Mouse (Mus musculus): Measurements from ENCODE around the gene Ptpa.

Gene Ptpa

DNA sequence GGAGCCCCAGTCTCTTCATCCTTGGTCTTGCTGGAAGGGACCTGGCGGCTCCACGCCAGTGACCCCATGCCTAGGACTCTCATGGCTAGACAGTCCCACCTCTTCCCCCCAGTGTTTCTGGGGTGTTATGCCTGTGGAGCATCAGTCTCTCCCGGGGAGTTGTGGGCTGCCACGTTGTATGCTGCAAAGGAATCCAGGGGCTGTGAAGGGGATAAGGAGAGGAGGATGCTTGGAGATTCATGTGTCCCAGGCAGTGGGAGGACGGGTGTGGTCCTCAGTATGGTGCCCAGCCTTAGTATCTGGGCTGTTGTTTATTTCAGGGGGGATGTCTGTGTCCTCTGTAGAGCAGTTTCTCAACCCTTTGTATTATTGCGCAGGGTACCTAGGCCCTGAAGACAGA, 53.2 kb downstream of the Ptpa start:
- no peak for DNase-seq

- peak; percentile 83 for DNase-seq
Observed at GRCm38 (mm10) chr2:30469796-30470142, 53.9 kb downstream of the Ptpa start.

- peak; percentile 64 for DNase-seq
Observed at GRCm38 (mm10) chr2:30470143-30470946, 54.5 kb downstream of the Ptpa start.

DNA sequence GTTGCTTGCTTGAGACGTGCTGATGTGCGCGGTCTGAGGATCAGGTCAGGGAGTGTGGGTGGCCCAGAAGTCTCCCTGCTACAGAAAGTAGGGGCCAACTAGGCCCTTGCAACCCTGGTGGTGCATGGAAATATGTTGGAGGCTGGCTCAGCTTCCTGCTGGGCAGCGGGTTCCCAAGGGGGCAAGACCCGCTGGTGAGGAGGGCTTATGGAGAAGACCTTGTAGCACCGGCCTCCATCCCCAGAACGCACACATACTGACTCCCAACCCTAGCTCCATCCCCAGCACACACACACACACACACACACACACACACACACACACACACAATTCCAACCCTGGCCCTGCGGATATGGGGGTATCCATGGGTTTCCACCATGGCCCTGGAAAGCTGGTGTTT, 55.2 kb downstream of the Ptpa start:
- no peak for DNase-seq

- DNase-seq = peak; percentile 57
Observed at GRCm38 (mm10) chr2:30471795-30472720, 56.2 kb downstream of the Ptpa start.

- DNase-seq = peak; percentile 44
Observed at GRCm38 (mm10) chr2:30472731-30473351, 57.0 kb downstream of the Ptpa start.

DNA sequence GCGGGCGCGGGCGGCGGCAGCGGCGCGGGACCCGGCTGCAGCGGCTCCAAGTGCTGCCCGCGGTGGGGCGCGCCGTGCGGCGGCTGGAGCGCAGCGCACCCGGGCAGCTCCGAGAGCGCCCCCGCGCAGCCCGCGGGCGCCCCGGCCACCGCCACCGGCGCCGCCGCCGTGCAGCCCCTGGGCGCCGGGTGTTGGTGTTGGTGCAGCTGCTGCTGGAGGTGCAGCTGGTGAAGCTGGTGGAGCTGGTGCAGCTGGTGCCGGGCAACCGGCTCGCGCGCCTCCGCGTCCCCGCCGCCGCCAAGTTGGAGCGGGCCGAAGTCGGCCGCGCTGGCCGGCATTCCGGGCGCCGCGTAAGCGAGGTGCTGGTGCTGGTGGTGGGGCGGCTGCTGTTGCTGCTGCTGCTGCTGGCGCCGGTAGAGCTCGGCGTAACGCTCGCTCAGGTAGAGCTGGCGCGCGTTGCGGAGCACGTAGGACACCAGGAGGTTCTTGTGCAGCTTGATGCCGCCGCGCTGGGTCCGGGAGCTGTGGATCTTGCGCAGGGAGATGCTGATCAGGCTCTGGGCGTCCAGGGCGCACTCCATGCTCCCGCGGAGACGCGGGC, 57.7 kb downstream of the Ptpa start:
- peak; percentile 59 for DNase-seq

- DNase-seq = peak; percentile 92
Observed at GRCm38 (mm10) chr2:30474039-30474438, 58.2 kb downstream of the Ptpa start, which contains the start of gene Ier5l. TSS of gene Ier5l (minus strand) at chr2:30474219.

DNA sequence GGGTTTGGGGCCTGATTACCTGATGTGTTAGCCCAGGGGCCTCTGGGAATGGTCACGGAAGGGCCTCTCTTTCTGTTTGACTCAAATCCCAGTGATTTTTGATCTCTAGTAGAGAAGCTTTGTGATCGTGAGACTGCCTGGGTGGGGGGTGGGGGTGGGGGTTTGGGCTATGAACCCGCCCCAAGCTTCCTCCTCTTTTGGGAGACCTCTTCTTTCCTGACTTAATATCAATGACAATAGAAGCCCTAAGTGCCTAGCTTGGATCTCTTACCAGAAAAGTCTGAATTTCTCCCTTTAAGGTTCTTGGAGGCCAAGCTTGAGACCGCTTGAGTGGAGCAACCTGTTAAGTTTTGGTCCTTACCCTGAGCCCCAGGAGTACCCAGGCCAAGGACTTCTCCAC, 58.9 kb downstream of the Ptpa start:
- DNase-seq = no peak

DNA sequence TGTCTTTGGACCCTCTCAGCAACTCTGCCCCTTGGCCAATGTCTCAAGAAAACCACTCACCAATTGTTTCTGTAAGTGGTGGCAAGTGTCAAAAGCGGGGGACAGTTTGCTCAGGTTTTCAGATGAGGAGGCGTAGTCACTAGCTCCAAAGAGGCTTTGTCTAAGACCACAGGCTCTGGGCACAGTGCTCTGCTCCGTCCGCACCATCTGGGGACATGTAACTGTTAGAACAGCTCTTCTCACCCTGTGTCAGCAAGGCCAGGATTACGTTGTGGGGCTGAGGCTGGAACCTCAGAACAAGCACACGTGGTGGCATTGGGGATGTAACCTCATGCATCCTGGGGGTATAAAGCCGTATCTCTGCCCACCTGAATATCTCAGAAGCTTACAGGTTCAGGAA, 59.6 kb downstream of the Ptpa start:
- DNase-seq = no peak

DNA sequence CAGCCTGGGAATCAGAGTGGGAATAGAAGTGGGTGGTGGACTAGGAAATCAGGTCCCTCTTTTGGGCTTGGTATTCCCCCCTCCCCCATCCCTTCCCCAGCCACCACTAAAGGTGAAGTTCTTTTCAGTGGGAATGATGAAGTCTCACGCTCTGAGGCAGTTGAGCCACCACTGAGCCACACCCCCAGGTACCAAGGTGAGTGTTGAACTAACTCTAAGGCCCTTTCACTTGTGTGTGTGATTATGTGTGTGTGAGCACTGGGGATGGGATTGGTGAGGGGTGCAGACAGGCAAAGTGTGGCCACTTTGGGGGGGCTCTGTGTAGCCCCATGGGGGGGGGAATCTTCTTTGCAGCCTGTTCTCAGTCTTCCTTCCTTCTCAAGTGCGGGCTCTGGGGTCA, 60.4 kb downstream of the Ptpa start:
- DNase-seq = no peak

DNA sequence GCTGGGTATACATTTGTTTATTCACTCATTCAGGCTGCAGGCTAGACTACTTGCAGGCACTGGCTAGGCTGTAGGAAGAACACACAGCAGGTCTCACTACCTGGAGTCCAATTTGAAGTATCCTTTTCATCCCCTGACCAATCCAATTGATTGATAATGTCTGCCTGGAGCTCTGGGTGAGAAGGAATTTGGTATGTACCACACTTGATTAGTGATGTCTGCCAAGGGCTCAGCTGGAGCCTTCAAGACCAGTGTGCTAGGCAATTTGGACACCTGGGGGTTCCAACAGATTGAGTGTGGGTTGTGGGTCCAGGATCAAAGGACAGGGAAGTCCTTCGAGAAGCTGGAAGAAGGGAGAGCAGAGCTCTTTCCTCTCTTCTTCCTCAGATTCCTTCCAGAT, 62.7 kb downstream of the Ptpa start:
- DNase-seq = no peak

DNA sequence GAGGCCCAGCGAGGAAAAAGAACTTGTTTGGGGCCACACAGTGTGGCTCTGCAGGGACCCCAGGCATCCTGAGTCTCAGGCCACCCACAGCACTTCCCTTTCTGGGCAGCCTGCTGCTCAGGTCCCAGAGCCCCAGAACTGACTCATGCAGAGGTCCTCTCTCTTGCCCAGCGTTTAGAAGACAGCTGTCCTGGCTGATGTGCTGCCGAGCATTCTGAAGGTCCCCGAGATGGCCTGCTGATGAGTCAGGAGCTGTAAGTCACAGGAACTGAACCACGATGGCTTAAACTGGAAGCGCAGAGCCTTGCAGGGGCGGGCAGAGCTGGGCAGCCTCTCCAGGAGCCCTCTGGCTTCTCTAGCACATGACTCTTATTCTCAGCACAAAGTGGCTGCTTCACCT, 71.8 kb downstream of the Ptpa start:
- no peak for DNase-seq

DNA sequence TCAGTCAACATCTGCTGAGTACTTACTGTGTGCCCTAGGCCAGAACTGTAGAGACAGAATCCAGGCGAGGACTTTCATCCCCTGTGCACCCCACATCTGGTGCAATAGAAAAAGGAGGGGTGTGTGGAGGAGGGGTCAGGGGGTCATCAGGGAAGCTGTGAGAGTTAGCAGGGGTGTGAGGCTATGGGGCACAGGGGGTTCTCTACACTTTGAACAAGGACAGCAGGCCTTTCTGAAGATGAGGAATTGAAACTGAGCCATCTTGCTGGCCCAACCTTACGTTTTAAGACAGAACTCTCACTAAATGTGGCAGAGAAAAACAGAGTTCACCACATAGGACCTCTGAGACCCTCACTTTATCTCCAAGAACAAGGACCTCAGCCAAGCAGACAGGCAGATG, 74.5 kb downstream of the Ptpa start:
- no peak for DNase-seq

DNA sequence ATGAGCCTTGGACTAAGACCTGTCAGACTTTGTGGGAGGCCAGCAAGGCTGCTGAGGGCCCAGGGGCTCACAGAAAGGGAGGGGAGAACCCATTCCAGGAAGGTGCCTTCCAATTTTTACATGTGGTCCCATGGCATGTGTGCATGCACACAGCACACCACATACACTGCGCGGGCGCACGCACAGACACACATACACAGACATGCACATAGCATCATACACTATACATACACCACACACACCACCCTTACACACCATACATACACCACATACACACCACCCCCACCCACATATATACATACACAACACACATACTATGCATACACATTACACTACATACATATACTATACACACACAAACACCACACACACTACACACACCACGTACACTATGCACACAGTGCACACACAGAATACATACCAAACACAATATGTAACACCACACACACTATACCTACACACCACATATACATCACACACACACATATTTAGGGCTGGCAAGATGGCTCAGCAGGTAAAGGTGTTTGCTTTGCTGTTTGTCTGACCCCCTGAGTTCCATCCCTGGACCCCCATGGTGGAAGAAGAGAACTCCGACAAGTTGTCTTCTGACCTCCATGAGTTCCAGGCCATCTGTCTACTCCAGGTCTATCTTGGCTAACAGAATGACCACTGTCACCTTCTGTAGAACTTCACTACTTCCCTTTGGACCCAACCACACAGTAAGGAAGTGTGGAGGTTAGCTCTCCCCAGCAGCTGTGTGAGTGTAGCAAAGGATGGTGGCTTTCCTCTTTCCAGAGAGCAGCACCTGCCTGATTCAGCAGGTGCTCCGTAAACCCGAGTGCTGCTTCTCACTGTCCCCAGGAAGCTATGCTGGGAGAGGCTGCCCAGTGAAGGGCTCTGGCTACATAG, 79.4 kb downstream of the Ptpa start:
- no peak for DNase-seq

DNA sequence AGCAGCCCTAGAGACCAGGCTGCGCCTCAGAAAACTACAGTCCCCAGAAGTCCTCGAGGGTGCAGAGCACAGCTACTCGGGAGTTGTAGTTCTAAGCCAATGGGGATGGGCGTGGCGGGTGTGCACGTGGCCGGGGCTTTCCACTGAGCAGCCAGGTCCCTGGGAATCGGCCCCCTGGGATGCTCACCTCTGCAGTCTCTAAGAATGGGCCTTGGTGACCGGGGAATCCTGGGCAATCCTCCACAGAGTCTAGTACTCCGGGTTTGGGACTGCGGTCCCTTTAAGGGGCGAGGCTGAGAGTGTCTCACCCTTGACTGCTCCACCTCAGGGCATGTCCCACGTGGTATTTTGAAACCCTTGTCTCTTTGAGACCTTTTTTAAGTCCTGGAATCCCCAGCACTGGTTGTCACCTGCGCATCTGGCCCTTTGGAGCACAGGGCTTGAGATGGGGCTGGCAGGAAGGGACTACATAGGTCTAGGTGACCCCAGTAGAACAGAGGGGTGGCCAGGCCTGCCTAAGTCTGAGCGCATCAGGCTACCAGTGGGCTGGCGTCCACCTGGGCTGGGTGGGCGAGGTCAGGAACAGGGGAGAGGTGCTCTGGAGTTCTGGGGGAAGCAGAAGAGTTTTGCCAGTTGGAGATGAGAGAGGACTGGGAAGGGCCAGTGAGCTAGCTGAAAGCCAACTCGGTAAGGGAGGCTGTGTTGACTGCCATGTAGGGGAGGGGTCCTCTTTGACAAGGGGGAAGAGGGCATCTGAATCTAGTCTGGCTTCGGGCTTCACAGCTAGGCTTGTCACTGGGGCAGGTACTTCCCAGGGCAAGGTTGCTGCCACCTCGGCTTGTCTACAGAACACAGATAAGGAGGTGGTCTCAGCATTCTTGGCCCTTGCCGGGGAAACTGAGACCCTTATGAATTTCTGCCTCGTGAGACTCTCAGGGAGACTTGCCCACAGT, 80.3 kb downstream of the Ptpa start:
- peak; percentile 63 for DNase-seq

Data from right cerebral cortex, postnatal 14 days (tissue).